Mouse (Mus musculus) limb, embryonic 11.5 days (tissue): ENCODE measurements around the gene Hspg2. TPM values are rescaled to one million over a fixed set of nuclear protein-coding genes. Genes with fewer than 3 reads are reported as not detected.
A peak's percentile ranks its signal among the peaks of the same experiment; 100 is the strongest.

Experiments used
- ATAC-seq: fragments of 200-750 bp; cut with Nextera tagmentation; 2 replicates; pipeline ENCODE4 v1.8.0; 2017; ENCODE audit warnings: low read depth; ENCODE audit not compliant: insufficient number of reproducible peaks, low FRiP score, low TSS enrichment
- DNase-seq: peaks from one replicate; pipeline ENCODE4 v3.0.0-alpha.2; 2015; ENCODE audit warnings: low spot score
- H3K27ac ChIP-seq: fragments of 300-500 bp; sonication (generic); replicated peaks from 2 replicates; pipeline ENCODE4 v1.5.1; 2014; ENCODE audit warnings: low read depth, mild to moderate bottlenecking, low read length
- H3K27me3 ChIP-seq: fragments of 300-500 bp; sonication (generic); 2 replicates; pipeline ENCODE4 v1.6.1; 2014; ENCODE audit warnings: mild to moderate bottlenecking, low read length, mixed read lengths; ENCODE audit not compliant: control insufficient read depth, insufficient read depth
- H3K36me3 ChIP-seq: fragments of 300-500 bp; sonication (generic); 2 replicates; pipeline ENCODE4 v1.6.1; 2014; ENCODE audit warnings: mild to moderate bottlenecking, low read length, moderate library complexity, mixed read lengths; ENCODE audit not compliant: control insufficient read depth, insufficient read depth
- H3K4me1 ChIP-seq: fragments of 300-500 bp; sonication (generic); 2 replicates; pipeline ENCODE4 v1.6.1; 2014; ENCODE audit warnings: low read length, mixed read lengths; ENCODE audit not compliant: control insufficient read depth, insufficient read depth
- H3K4me2 ChIP-seq: fragments of 300-500 bp; sonication (generic); 2 replicates; pipeline ENCODE4 v1.6.1; 2014; ENCODE audit warnings: low read depth, mild to moderate bottlenecking, moderate library complexity; ENCODE audit not compliant: severe bottlenecking
- H3K4me3 ChIP-seq: fragments of 300-500 bp; sonication (generic); 2 replicates; pipeline ENCODE4 v1.5.1; 2014; ENCODE audit warnings: low read depth, low read length
- H3K9ac ChIP-seq: fragments of 300-500 bp; sonication (generic); 2 replicates; pipeline ENCODE4 v1.6.1; 2014; ENCODE audit warnings: mild to moderate bottlenecking, low read length
- H3K9me3 ChIP-seq: fragments of 300-500 bp; sonication (generic); 2 replicates; pipeline ENCODE4 v1.6.1; 2016; ENCODE audit warnings: low read length; ENCODE audit not compliant: control insufficient read depth
- WGBS: fragments of 180-500 bp; shearing (Covaris S2); extraction: QIAGEN DNeasy Blood & Tissue Kit; methylation state at CpG from one replicate; pipeline ENCODE4 v1.1.7; 2014; 5-methylcytosine and 5-hydroxymethylcytosine counted together
- polyA plus RNA-seq: library from polyadenylated mRNA; unstranded; fragments of >200 nt; fragmentation: Nextera tagmentation; extraction: Ambion mirVana; gene quantifications from 2 replicates; pipeline ENCODE4 v1.2.1, GENCODE M21; 2014

Hspg2 gene
- polyA plus RNA-seq, 1 experiment from 2014 or later = 20.6 TPM

GRCm38 (mm10) chr4:137480191-137480992 is 11.8 kb downstream of the Hspg2 start:
- no peaks in the 10 kb centered on the region for H3K36me3 ChIP-seq
- no peak for ATAC-seq
- no peaks in the 10 kb centered on the region for H3K9me3 ChIP-seq
- peaks cover 74% of the 10 kb centered on the region for H3K4me1 ChIP-seq
- WGBS = 9% methylated on average over 18 of the region's 19 CpGs
- no peak for DNase-seq
- peak overlapping the region; percentile 33; the same call in 1 of the 2 replicates for H3K4me2 ChIP-seq
- peak overlapping the region; percentile 67 for H3K27ac ChIP-seq
- H3K4me3 ChIP-seq = no peak overlapping the region
- no peaks in the 10 kb centered on the region for H3K27me3 ChIP-seq
- H3K9ac ChIP-seq = no peak overlapping the region

DNA sequence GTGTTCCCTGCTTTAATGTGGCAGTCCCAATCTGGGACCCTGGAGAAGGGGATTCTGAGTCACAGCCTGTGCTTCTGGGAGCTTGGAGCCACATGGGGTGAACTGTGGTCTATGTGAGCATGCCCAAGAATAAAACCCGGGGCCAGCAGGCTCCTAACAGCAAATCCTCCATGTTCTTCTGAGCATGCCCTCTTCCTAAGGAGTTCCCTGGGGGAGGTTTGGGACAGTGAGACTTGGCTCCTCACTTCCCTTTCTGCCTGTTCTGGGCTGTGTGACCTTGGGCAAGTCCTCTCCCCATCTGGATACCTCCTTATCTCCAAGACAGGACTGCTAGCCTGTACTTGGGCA is 12.4 kb downstream of the Hspg2 start:
- Histone ChIP-seq H3K9ac (no peak overlapping the region), H3K4me2 (peak overlapping the region; percentile 33; the same call in 1 of the 2 replicates)
- ATAC-seq = no peak

GRCm38 (mm10) chr4:137481381-137482030 is 12.9 kb downstream of the Hspg2 start:
- 35% methylated on average over 13 of the region's 13 CpGs for WGBS
- no peak for ATAC-seq
- DNase-seq = no peak
- no peak overlapping the region; the same call in 1 of the 2 replicates for H3K4me2 ChIP-seq
- H3K4me3 ChIP-seq = no peak overlapping the region
- 0 out of 2 replicates have a peak overlapping the region, but pooled peaks have one; percentile 33 for H3K27ac ChIP-seq
- H3K9ac ChIP-seq = no peak overlapping the region
- H3K27me3 ChIP-seq = no peaks in the 10 kb centered on the region
- H3K9me3 ChIP-seq = no peaks in the 10 kb centered on the region
- peaks cover 78% of the 10 kb centered on the region for H3K4me1 ChIP-seq
- no peaks in the 10 kb centered on the region for H3K36me3 ChIP-seq

More for the DNA sequence above, 12.4 kb downstream of the Hspg2 start:
- H3K36me3 ChIP-seq = no peaks in the 10 kb centered on the region
- no peak overlapping the region for H3K4me3 ChIP-seq
- no peaks in the 10 kb centered on the region for H3K27me3 ChIP-seq
- no peak for DNase-seq
- peaks cover 78% of the 10 kb centered on the region for H3K4me1 ChIP-seq
- 22% methylated on average over 1 of the region's 1 CpGs for WGBS
- no peaks in the 10 kb centered on the region for H3K9me3 ChIP-seq
- peak overlapping the region; percentile 67; the same call in 1 of the 2 replicates for H3K27ac ChIP-seq

DNA sequence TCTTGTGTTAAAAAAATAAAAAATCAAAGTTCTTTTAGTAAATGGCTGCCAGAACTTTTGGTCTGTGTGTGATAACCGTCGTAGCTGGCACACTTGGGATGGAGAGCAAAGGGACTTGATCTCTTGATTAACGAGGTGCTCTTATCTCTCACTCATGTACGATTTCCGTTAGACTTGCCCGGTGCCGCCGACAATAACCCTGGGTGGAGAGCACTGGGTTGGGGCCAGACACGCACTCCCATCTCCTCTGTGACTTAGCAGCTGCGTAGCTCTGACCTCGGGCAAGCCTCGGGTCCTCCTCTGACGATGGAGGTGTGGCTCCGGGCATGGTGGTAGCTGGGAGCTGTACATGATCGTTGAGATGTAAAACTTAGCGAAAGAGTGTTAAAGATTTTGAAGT is 15.3 kb downstream of the Hspg2 start:
- no peak overlapping the region for H3K9ac ChIP-seq
- no peak overlapping the region for H3K27ac ChIP-seq
- no peak overlapping the region for H3K4me2 ChIP-seq
- H3K4me3 ChIP-seq = no peak overlapping the region
- H3K27me3 ChIP-seq = no peaks in the 10 kb centered on the region
- H3K36me3 ChIP-seq = no peaks in the 10 kb centered on the region
- H3K9me3 ChIP-seq = no peaks in the 10 kb centered on the region
- WGBS = 48% methylated on average over 16 of the region's 16 CpGs
- ATAC-seq (no peak), DNase-seq (no peak)
- peaks cover 80% of the 10 kb centered on the region for H3K4me1 ChIP-seq

- 84% methylated on average over 7 of the region's 7 CpGs for WGBS
- 0 out of 2 replicates have a peak overlapping the region, but pooled peaks have one; percentile 15 for H3K27ac ChIP-seq
- no peak overlapping the region for H3K9ac ChIP-seq
- no peaks in the 10 kb centered on the region for H3K27me3 ChIP-seq
- H3K4me1 ChIP-seq = peaks cover 80% of the 10 kb centered on the region
- no peak for DNase-seq
- no peaks in the 10 kb centered on the region for H3K36me3 ChIP-seq
- no peaks in the 10 kb centered on the region for H3K9me3 ChIP-seq
- no peak overlapping the region for H3K4me2 ChIP-seq
- H3K4me3 ChIP-seq = no peak overlapping the region
- ATAC-seq = no peak
Observed at GRCm38 (mm10) chr4:137484586-137484985, 16.0 kb downstream of the Hspg2 start.

DNA sequence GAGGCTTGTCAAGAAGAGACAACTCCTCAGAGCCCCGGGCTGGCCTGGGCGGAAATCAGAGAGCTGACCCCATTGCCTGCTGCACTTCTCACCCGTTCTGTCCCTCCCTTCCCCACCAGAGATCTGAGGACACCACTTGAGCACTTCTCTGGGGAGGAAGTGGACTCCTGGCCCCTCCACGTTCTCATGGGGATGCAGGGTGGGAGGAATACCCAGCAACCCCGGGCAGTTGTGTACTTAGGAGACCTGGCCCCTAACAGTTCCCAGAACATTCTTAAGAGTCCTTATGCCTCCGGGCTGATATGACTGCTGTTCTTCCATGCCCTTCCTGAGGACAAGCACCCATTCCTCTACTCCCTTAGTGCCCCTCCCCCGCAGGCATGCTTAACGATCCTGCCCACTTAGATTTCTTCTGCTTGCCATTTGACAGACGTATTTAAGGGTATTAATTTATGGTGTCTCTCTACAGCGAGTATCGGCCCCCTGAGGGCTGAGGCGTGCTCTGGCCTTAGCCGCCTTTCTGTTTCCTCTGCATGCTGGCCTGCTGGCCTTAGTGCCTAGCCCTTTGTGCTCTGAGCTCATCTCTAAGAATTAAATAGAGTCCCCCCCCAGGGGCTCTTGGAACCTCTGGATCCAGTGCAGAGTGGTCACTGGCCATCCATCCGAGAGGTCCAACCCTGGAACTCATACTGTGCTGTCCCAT is 16.8 kb downstream of the Hspg2 start:
- Histone ChIP-seq H3K9me3 (no peaks in the 10 kb centered on the region), H3K4me3 (no peak overlapping the region), H3K27me3 (no peaks in the 10 kb centered on the region), H3K9ac (no peak overlapping the region), H3K4me1 (peaks cover 74% of the 10 kb centered on the region), H3K36me3 (no peaks in the 10 kb centered on the region), H3K4me2 (no peak overlapping the region), H3K27ac (0 out of 2 replicates have a peak overlapping the region, but pooled peaks have one; percentile 3)
- DNase-seq (no peak), ATAC-seq (no peak)
- WGBS = 22% methylated on average over 14 of the region's 14 CpGs

GRCm38 (mm10) chr4:137486081-137487014 is 17.8 kb downstream of the Hspg2 start:
- Histone ChIP-seq H3K4me2 (no peak overlapping the region), H3K27me3 (no peaks in the 10 kb centered on the region)

More at GRCm38 (mm10) chr4:137486081-137487014, 17.8 kb downstream of the Hspg2 start:
- H3K4me1 ChIP-seq = peaks cover 65% of the 10 kb centered on the region
- H3K4me3 ChIP-seq = no peak overlapping the region
- peak overlapping the region; percentile 43; the same call in 1 of the 2 replicates for H3K27ac ChIP-seq
- no peak for ATAC-seq
- H3K36me3 ChIP-seq = no peaks in the 10 kb centered on the region
- H3K9me3 ChIP-seq = no peaks in the 10 kb centered on the region
- WGBS = 36% methylated on average over 20 of the region's 20 CpGs
- no peak overlapping the region for H3K9ac ChIP-seq
- no peak for DNase-seq
